Mouse (Mus musculus) ES-Bruce4 (cell line): ENCODE results near the gene Slc48a1.

Experiments used
- CTCF ChIP-seq: IDR thresholded peaks from one replicate; pipeline ENCODE4 v1.8.1; 2011; ENCODE audit warnings: low read depth, low read length
- POLR2A ChIP-seq: IDR thresholded peaks from one replicate; pipeline ENCODE4 v1.8.1; 2011; ENCODE audit warnings: low read length; ENCODE audit not compliant: insufficient read depth

- TF ChIP-seq POLR2A = no peak
- TF ChIP-seq CTCF = no peak
Observed at GRCm38 (mm10) chr15:97836894-97837247, 58.6 kb downstream of the Slc48a1 start.
